Mouse (Mus musculus): ENCODE data around the gene Ncapd3. TPM values are rescaled to one million over a fixed set of nuclear protein-coding genes. Genes with fewer than 3 reads are reported as not detected.

Ncapd3 gene
- total and polyA plus RNA-seq, 3 experiments: 29.9 to 39.2 (median 33.7) TPM

DNA sequence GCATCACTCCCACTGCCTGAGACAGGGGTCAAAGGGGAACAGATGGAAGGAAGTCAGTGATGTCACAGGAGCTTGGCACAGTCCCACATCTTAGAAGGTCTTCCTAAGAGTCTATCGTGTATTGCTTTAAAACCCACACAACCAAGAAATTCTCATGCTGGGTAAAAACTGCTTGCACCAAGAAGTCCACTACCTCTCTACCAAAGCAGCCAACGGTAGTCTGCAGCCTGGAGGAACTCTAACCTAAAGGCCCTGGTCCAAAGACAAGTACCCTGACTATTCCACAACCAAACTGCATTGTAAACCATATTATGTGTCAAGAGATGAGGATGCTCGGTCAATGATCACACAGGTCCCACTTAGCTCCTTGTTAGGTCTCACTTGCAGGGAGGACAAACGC lies 39.8 kb upstream of the Ncapd3 start:
- Histone ChIP-seq H3K9ac (ENCODE audit: insufficient read depth, low read depth) (no peak overlapping the region), H3K4me2 (ENCODE audit: insufficient read depth, low read depth, poor library complexity, severe bottlenecking) (no peak overlapping the region), H3K27me3 (replicated peaks) (no peaks in the 10 kb centered on the region), H3K36me3 (replicated peaks in 1 of 2; ENCODE audit: control insufficient read depth in 1 of 2, insufficient read depth in 1 of 2, low read length in 1 of 2) (peaks cover 34 to 53% of the 10 kb centered on the region in 2 experiments), H3K9me3 (replicated peaks; ENCODE audit: low read length) (no peaks in the 10 kb centered on the region), H3K27ac (ENCODE audit: insufficient read depth, low read depth) (no peak overlapping the region; the same call in 1 of the 2 replicates), H3K4me1 (ENCODE audit: control insufficient read depth in 1 of 2, insufficient read depth in 2 of 2) (no peaks in the 10 kb centered on the region), H3K79me2 (replicated peaks; ENCODE audit: control insufficient read depth, extremely low read depth, insufficient read depth, poor library complexity, severe bottlenecking) (no peaks in the 10 kb centered on the region), H3K4me3 (replicated peaks in 1 of 3; ENCODE audit: low read depth in 2 of 3, low read length in 2 of 3, poor library complexity in 1 of 3) (no peak overlapping the region)
- DNase-seq (ENCODE audit: extremely low read depth): no peak
- TF ChIP-seq IRF4 (IDR thresholded peaks at IDR 0.05; ENCODE audit: low read depth, low read length) (no peak), SMC3 (IDR thresholded peaks at IDR 0.05; ENCODE audit: low read depth, low read length) (no peak), POLR2AphosphoS2 (IDR thresholded peaks at IDR 0.05; ENCODE audit: low read depth, low read length) (no peak), MEF2A (IDR thresholded peaks at IDR 0.05; ENCODE audit: borderline replicate concordance, low read depth, low read length) (no peak), MAX (IDR thresholded peaks at IDR 0.05; ENCODE audit: low read length) (no peak), GABPA (IDR thresholded peaks at IDR 0.05; ENCODE audit: insufficient replicate concordance, low read depth, low read length) (no peak), MYC (IDR thresholded peaks at IDR 0.05; ENCODE audit: low read depth, low read length) (no peak), USF2 (conservative IDR thresholded peaks at IDR 0.05; ENCODE audit: low read depth, low read length) (no peak), NRF1 (IDR thresholded peaks at IDR 0.05; ENCODE audit: low read depth, low read length) (no peak)
- dilution Hi-C loops (cut with MboI; ENCODE audit: extremely low pct_ligation_motif_present, extremely low pct_unique_long_range_greater_than_20kb, low sequenced_read_pairs) (no loop called here), in situ Hi-C loops (cut with MboI; ENCODE audit: low pct_ligation_motif_present, low pct_unique_long_range_greater_than_20kb, low sequenced_read_pairs) (no loop called here)

DNA sequence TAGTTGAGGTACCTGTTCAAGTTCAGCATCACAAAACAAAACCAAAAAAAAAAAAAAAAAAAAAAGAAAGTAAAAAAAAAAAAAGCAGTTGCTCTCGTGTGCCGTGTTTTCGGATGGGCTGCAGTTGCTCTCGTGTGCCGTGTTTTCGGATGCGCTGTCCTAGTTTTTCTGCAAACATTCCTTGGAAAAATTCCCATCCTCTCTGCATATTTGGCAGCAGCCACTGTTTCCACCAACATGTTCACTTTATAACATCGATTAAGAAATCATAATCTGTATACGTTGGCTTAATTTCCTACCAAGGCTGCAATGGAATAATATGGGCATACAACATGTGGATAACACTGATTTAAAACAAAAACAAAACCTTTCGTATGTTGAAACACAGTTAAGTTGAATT lies 36.9 kb upstream of the Ncapd3 start:
- no peak overlapping the region for H3K4me3 ChIP-seq (replicated peaks in 1 of 3; ENCODE audit: low read depth in 2 of 3, low read length in 2 of 3, poor library complexity in 1 of 3)
- peaks cover 4 to 16% of the 10 kb centered on the region in 2 experiments; a peak in 2 of 4 replicates for H3K4me1 ChIP-seq (ENCODE audit: control insufficient read depth in 1 of 2, insufficient read depth in 2 of 2)

DNA sequence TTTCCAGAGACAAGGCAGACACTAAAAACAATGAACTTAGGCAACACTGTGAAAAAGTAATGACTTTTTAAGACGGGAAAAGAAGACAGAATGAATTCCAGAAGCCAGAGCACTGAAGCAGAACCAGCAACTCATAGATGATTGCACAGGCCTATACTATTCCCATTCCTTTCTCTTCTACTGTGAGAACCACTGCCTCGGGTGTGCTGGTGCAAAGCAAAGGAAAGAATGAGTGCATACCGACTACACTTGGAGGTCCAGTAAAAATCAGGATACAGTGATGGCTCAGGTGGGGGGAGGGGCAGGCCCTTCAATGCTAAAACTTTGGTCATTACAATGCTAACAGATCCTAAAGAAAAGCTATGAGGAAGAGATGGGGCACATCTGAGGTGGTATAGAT lies 36.1 kb upstream of the Ncapd3 start:
- Histone ChIP-seq H3K36me3 (replicated peaks in 1 of 2; ENCODE audit: control insufficient read depth in 1 of 2, insufficient read depth in 1 of 2, low read length in 1 of 2) (peaks cover 22 to 45% of the 10 kb centered on the region in 2 experiments), H3K9me3 (replicated peaks; ENCODE audit: low read length) (no peaks in the 10 kb centered on the region), H3K4me3 (replicated peaks in 1 of 3; ENCODE audit: low read depth in 2 of 3, low read length in 2 of 3, poor library complexity in 1 of 3) (no peak overlapping the region), H3K9ac (ENCODE audit: insufficient read depth, low read depth) (no peak overlapping the region), H3K27ac (ENCODE audit: insufficient read depth, low read depth) (no peak overlapping the region), H3K4me2 (ENCODE audit: insufficient read depth, low read depth, poor library complexity, severe bottlenecking) (no peak overlapping the region), H3K27me3 (replicated peaks) (no peaks in the 10 kb centered on the region), H3K4me1 (ENCODE audit: control insufficient read depth in 1 of 2, insufficient read depth in 2 of 2) (peaks cover 6 to 19% of the 10 kb centered on the region in 2 experiments; a peak in 2 of 4 replicates), H3K79me2 (replicated peaks; ENCODE audit: control insufficient read depth, extremely low read depth, insufficient read depth, poor library complexity, severe bottlenecking) (peaks cover 8% of the 10 kb centered on the region)
- DNase-seq (ENCODE audit: extremely low read depth): no peak
- dilution Hi-C loops (cut with MboI; ENCODE audit: extremely low pct_ligation_motif_present, extremely low pct_unique_long_range_greater_than_20kb, low sequenced_read_pairs): no loop called here
- TF ChIP-seq ELF1 (IDR thresholded peaks at IDR 0.05; ENCODE audit: low read depth, low read length): no peak
- TF ChIP-seq MYC (IDR thresholded peaks at IDR 0.05; ENCODE audit: low read depth, low read length): no peak
- no peak for TF ChIP-seq NRF1 (IDR thresholded peaks at IDR 0.05; ENCODE audit: low read depth, low read length)
- no peak for TF ChIP-seq TCF12 (IDR thresholded peaks at IDR 0.05; ENCODE audit: low read depth, low read length)
- no peak for TF ChIP-seq CHD2 (IDR thresholded peaks at IDR 0.05; ENCODE audit: low read length)
- in situ Hi-C loops (cut with MboI; ENCODE audit: low pct_ligation_motif_present, low pct_unique_long_range_greater_than_20kb, low sequenced_read_pairs): no loop called here

More for the DNA sequence above, 36.9 kb upstream of the Ncapd3 start:
- TF ChIP-seq TBP (conservative IDR thresholded peaks at IDR 0.05; ENCODE audit: low read depth, low read length) (no peak), SMC3 (IDR thresholded peaks at IDR 0.05; ENCODE audit: low read depth, low read length) (no peak), ZMIZ1 (IDR thresholded peaks at IDR 0.05; ENCODE audit: low read depth, low read length) (no peak), KAT2A (IDR thresholded peaks at IDR 0.05; ENCODE audit: insufficient replicate concordance, low read length) (no peak), JUND (conservative IDR thresholded peaks at IDR 0.05; ENCODE audit: low read depth, low read length) (no peak), MYC (IDR thresholded peaks at IDR 0.05; ENCODE audit: low read depth, low read length) (no peak)
- Histone ChIP-seq H3K4me2 (ENCODE audit: insufficient read depth, low read depth, poor library complexity, severe bottlenecking) (no peak overlapping the region), H3K9ac (ENCODE audit: insufficient read depth, low read depth) (no peak overlapping the region), H3K27me3 (replicated peaks) (no peaks in the 10 kb centered on the region), H3K79me2 (replicated peaks; ENCODE audit: control insufficient read depth, extremely low read depth, insufficient read depth, poor library complexity, severe bottlenecking) (peaks cover 2% of the 10 kb centered on the region), H3K9me3 (replicated peaks; ENCODE audit: low read length) (no peaks in the 10 kb centered on the region), H3K36me3 (replicated peaks in 1 of 2; ENCODE audit: control insufficient read depth in 1 of 2, insufficient read depth in 1 of 2, low read length in 1 of 2) (peaks cover 23 to 46% of the 10 kb centered on the region in 2 experiments), H3K27ac (ENCODE audit: insufficient read depth, low read depth) (no peak overlapping the region)
- in situ Hi-C loops (cut with MboI; ENCODE audit: low pct_ligation_motif_present, low pct_unique_long_range_greater_than_20kb, low sequenced_read_pairs): no loop called here
- no peak for DNase-seq (ENCODE audit: extremely low read depth)
- dilution Hi-C loops (cut with MboI; ENCODE audit: extremely low pct_ligation_motif_present, extremely low pct_unique_long_range_greater_than_20kb, low sequenced_read_pairs): no loop called here
